Comparison of ENCODE assay signal across 12 mouse cellular contexts in genomic region chr1:182520938-182521500, GRCm38 (mm10). TPM values are rescaled to one million over a fixed set of nuclear protein-coding genes. Genes with fewer than 3 reads are reported as not detected.
DNase-seq lines count a peak whose midpoint lies in the region; ATAC-seq and TF ChIP-seq lines count a peak whose summit lies in the region.
"Had no signal": no experiment of that assay in that cellular context is flagged by ENCODE, and none has a peak within 500 bp of the region (broad histone marks: within the 10 kb centered on the region; RNA-seq: fewer than 3 reads in every experiment).

No protein-coding gene starts in this region.

- H3K4me3 ChIP-seq in heart, embryonic 11.5 days (ENCODE audit: low read depth, low read length): no peak overlapping the region
- no peak overlapping the region for H3K4me3 ChIP-seq in spleen, adult 2 months (ENCODE audit: extremely low read depth, insufficient read depth, insufficient read length)
- H3K4me3 ChIP-seq in stomach, postnatal 0 days (ENCODE audit: low read depth, low read length): no peak overlapping the region
- H3K4me3 ChIP-seq: liver, embryonic 15.5 days had no signal

- peak overlapping the region; percentile 79 for H3K27ac ChIP-seq in heart, embryonic 11.5 days (ENCODE audit: low read depth, low read length)
- 0 out of 2 replicates have a peak overlapping the region, but pooled peaks have one; percentile 17 for H3K27ac ChIP-seq in spleen, adult 2 months (ENCODE audit: insufficient read depth, low read length)
- peak overlapping the region; percentile 77 for H3K27ac ChIP-seq in stomach, postnatal 0 days (replicated peaks)
- H3K27ac ChIP-seq: liver, embryonic 15.5 days had no signal

- no peak overlapping the region for H3K4me2 ChIP-seq in heart, embryonic 11.5 days
- no peak overlapping the region for H3K4me2 ChIP-seq in stomach, postnatal 0 days (replicated peaks; ENCODE audit: low read depth)
- H3K4me2 ChIP-seq: liver, embryonic 15.5 days had no signal

- no peaks in the 10 kb centered on the region for H3K9me3 ChIP-seq in heart, embryonic 11.5 days (replicated peaks; ENCODE audit: control insufficient read depth, low read length)
- no peaks in the 10 kb centered on the region for H3K9me3 ChIP-seq in stomach, postnatal 0 days (ENCODE audit: control insufficient read depth, low read length)
- H3K9me3 ChIP-seq: liver, embryonic 15.5 days had no signal

- no peak for TF ChIP-seq EP300 in stomach, postnatal 0 days (optimal IDR thresholded peaks at IDR 0.05)

- no peak for TF ChIP-seq CTCF in spleen, adult 2 months (IDR thresholded peaks at IDR 0.05; ENCODE audit: extremely low read depth, insufficient read depth, insufficient read length, insufficient replicate concordance)
- TF ChIP-seq CTCF in stomach, postnatal 0 days (IDR thresholded peaks at IDR 0.05; ENCODE audit: low read depth): no peak

- no peaks in the 10 kb centered on the region for H3K36me3 ChIP-seq in heart, embryonic 11.5 days (ENCODE audit: control insufficient read depth, insufficient read depth, low read length)
- no peaks in the 10 kb centered on the region for H3K36me3 ChIP-seq in spleen, adult 2 months (ENCODE audit: control insufficient read depth, insufficient read depth, low read length)
- no peaks in the 10 kb centered on the region for H3K36me3 ChIP-seq in stomach, postnatal 0 days (ENCODE audit: control insufficient read depth, insufficient read depth, low read length)
- H3K36me3 ChIP-seq: liver, embryonic 15.5 days had no signal

- no peaks in the 10 kb centered on the region for H3K27me3 ChIP-seq in heart, embryonic 11.5 days (ENCODE audit: control insufficient read depth, insufficient read depth, low read length)
- H3K27me3 ChIP-seq in spleen, adult 2 months (ENCODE audit: control insufficient read depth, insufficient read depth, low read length): no peaks in the 10 kb centered on the region
- H3K27me3 ChIP-seq in stomach, postnatal 0 days (ENCODE audit: control insufficient read depth, insufficient read depth, low read length): no peaks in the 10 kb centered on the region

- H3K4me1 ChIP-seq in heart, embryonic 11.5 days (ENCODE audit: control insufficient read depth, insufficient read depth, low read length): peaks cover 26% of the 10 kb centered on the region
- H3K4me1 ChIP-seq in spleen, adult 2 months (ENCODE audit: control insufficient read depth, insufficient read depth, insufficient read length): peaks cover 25% of the 10 kb centered on the region
- peaks cover 12% of the 10 kb centered on the region; the same call in 1 of the 2 replicates for H3K4me1 ChIP-seq in stomach, postnatal 0 days (replicated peaks; ENCODE audit: control insufficient read depth, insufficient read depth)

- ATAC-seq in heart, embryonic 11.5 days (replicated peaks; ENCODE audit: insufficient number of reproducible peaks, low FRiP score, low TSS enrichment): no peak
- no peak for ATAC-seq in stomach, postnatal 0 days (ENCODE audit: low FRiP score, low TSS enrichment)
- ATAC-seq: midbrain, embryonic 16.5 days had no signal

- intact Hi-C loops in heart, postnatal 25 days (cut with DNase I): loop anchor here (2.0 kb wide), 1 partner anchor 18 kb away; no protein-coding TSS in a partner anchor

- no peak overlapping the region for H3K9ac ChIP-seq in heart, embryonic 11.5 days (ENCODE audit: low read depth, low read length)
- no peak overlapping the region for H3K9ac ChIP-seq in stomach, postnatal 0 days (ENCODE audit: low read length)
- H3K9ac ChIP-seq: liver, embryonic 15.5 days had no signal

- DNase-seq in heart, postnatal 25 days (ENCODE audit: low spot score): no peak
- DNase-seq in spleen, adult 2 months (ENCODE audit: low read depth in 1 of 2, low spot score in 2 of 2): no peak
- no peak for DNase-seq in spleen, postnatal 14 days (ENCODE audit: low spot score in 2 of 2)
- peak; percentile 57 for DNase-seq in induced T-regulatory cell, adult 2 months (ENCODE audit: low read depth)
- no peak for DNase-seq in stomach, postnatal 0 days (ENCODE audit: low spot score)
- no peak for DNase-seq in layer of hippocampus, postnatal 36 days
- DNase-seq in cerebellum, postnatal 4 days (ENCODE audit: low spot score in 2 of 2): no peak

- 52% methylated on average over 8 of the region's 8 CpGs for WGBS in heart, embryonic 11.5 days (ENCODE audit: insufficient replicate concordance)
- 61% methylated on average over 8 of the region's 8 CpGs for WGBS in spleen, adult 2 months
- WGBS in stomach, postnatal 0 days: 63% methylated on average over 8 of the region's 8 CpGs

- no peak for TF ChIP-seq POLR2A in spleen, adult 2 months (IDR thresholded peaks at IDR 0.05; ENCODE audit: low read depth, low read length)

RNA-seq across cellular contexts. Expression of gene Capn2, which starts 3.6 kb away (rescaled TPM):
- polyA plus RNA-seq in heart, embryonic 11.5 days (2014; fragmentation: Nextera tagmentation; extraction: Ambion mirVana): 68.1 and 83.7 TPM in 2 replicates
- 10 to 100 TPM; 63.3 to 73.1 TPM for total RNA-seq in heart, postnatal 25 days (2021)
- polyA plus RNA-seq in spleen, adult 2 months (2012; rRNA removed): 11.7 and 14.0 TPM in 2 replicates
- 54.4 and 55.6 TPM in 2 replicates for polyA plus RNA-seq in stomach, postnatal 0 days (2015; fragmentation: Nextera tagmentation; extraction: Ambion mirVana)
- total RNA-seq in layer of hippocampus, postnatal 36 days (2021): 10 to 100 TPM; 57.9 to 59.5 TPM

RNA-seq across cellular contexts. Expression of gene Capn8, which starts 43.8 kb away (rescaled TPM):
- polyA plus RNA-seq in heart, embryonic 11.5 days (2014; fragmentation: Nextera tagmentation; extraction: Ambion mirVana): not detected in 2 replicates
- total RNA-seq in heart, postnatal 25 days (2021): not detected
- not detected in 2 replicates for polyA plus RNA-seq in spleen, adult 2 months (2012; rRNA removed)
- polyA plus RNA-seq in stomach, postnatal 0 days (2015; fragmentation: Nextera tagmentation; extraction: Ambion mirVana): 10.1 and 12.8 TPM in 2 replicates
- total RNA-seq in layer of hippocampus, postnatal 36 days (2021): not detected
- total RNA-seq: gastrocnemius, postnatal 25 days; layer of hippocampus, adult 18-20 months had no signal
- polyA plus RNA-seq: liver, embryonic 15.5 days had no signal

Comparison
In these comparisons a context has a peak if more than half of its experiments do, and no peak if none do; other contexts are left out.
1. H3K27ac ChIP-seq: peak in every context shown above with its lines; median percentile 79 in heart, embryonic 11.5 days; 77 in stomach, postnatal 0 days; 17 in spleen, adult 2 months.
2. RNA of gene Capn8, which starts 43.8 kb away (polyA plus RNA-seq): 10.1 to 12.8 TPM in stomach, postnatal 0 days; not detected in spleen, adult 2 months and not detected in heart, embryonic 11.5 days; every median in the first group is over 10 times any median in the second.